In genomic region chr14:66494518-66494923, GRCm38 (mm10) we compare ENCODE assay signal across 9 mouse cellular contexts.
A peak's percentile ranks its signal among the peaks of the same experiment; 100 is the strongest.
DNase-seq lines count a peak whose midpoint lies in the region; ATAC-seq and TF ChIP-seq lines count a peak whose summit lies in the region.
"Had no signal": no experiment of that assay in that cellular context is flagged by ENCODE, and none has a peak within 500 bp of the region (broad histone marks: within the 10 kb centered on the region; RNA-seq: fewer than 3 reads in every experiment).

No protein-coding gene starts in this region.

- H3K9me3 ChIP-seq in midbrain, postnatal 0 days (ENCODE audit: low read length) = no peaks in the 10 kb centered on the region
- H3K9me3 ChIP-seq: liver, embryonic 13.5 days had no signal

- H3K27me3 ChIP-seq in midbrain, postnatal 0 days (ENCODE audit: insufficient read depth, low read length) = no peaks in the 10 kb centered on the region
- H3K27me3 ChIP-seq: liver, embryonic 13.5 days had no signal

- H3K9ac ChIP-seq in midbrain, postnatal 0 days (replicated peaks; ENCODE audit: low read length, poor library complexity, severe bottlenecking) = 0 out of 2 replicates have a peak overlapping the region, but pooled peaks have one; percentile 5
- H3K9ac ChIP-seq: liver, embryonic 13.5 days had no signal

- peak overlapping the region; percentile 7 for H3K4me2 ChIP-seq in midbrain, postnatal 0 days (ENCODE audit: low read depth, low read length, poor library complexity, severe bottlenecking)
- H3K4me2 ChIP-seq: liver, embryonic 13.5 days had no signal

- intact Hi-C loops in heart, postnatal 10 days (cut with DNase I) = no loop called here

- H3K4me3 ChIP-seq in embryonic fibroblast, embryonic 13.5 days (ENCODE audit: insufficient read depth, low read length) = no peak overlapping the region
- no peak overlapping the region for H3K4me3 ChIP-seq in midbrain, postnatal 0 days (ENCODE audit: low read depth, low read length)
- H3K4me3 ChIP-seq: liver, embryonic 13.5 days had no signal

- no peak for TF ChIP-seq POLR2A in embryonic fibroblast, embryonic 13.5 days (IDR thresholded peaks at IDR 0.05; ENCODE audit: low read depth, low read length)

- peak; percentile 9 for DNase-seq in 416B (ENCODE audit: low read depth)
- peak; percentile 71 for DNase-seq in adrenal gland, postnatal 10 days
- peak; percentile 43 to 62 for DNase-seq in heart, postnatal 10 days
- peak; percentile 54 to 94 for DNase-seq in left cerebral cortex, adult 8-10 months (ENCODE audit: low spot score in 2 of 2)
- peak; percentile 95 for DNase-seq in midbrain, postnatal 0 days (ENCODE audit: low spot score)
- DNase-seq in thymus, postnatal 10 days (ENCODE audit: low spot score in 2 of 2) = no peak
- DNase-seq: liver, embryonic 13.5 days had no signal

- H3K27ac ChIP-seq in embryonic fibroblast, embryonic 13.5 days (ENCODE audit: insufficient read depth, low read length) = peak overlapping the region; percentile 6; the same call in 1 of the 2 replicates
- peak overlapping the region; percentile 79 for H3K27ac ChIP-seq in midbrain, postnatal 0 days (ENCODE audit: low read depth, low read length)
- H3K27ac ChIP-seq: liver, embryonic 13.5 days had no signal

- peak; percentile 99 for ATAC-seq in midbrain, postnatal 0 days (ENCODE audit: low FRiP score)
- no peak for ATAC-seq in CD4-positive, CD25-positive, alpha-beta regulatory T cell, adult 4 months

- 2% methylated on average over 5 of the region's 5 CpGs for WGBS in midbrain, postnatal 0 days

- TF ChIP-seq CTCF in embryonic fibroblast, embryonic 13.5 days (IDR thresholded peaks at IDR 0.05; ENCODE audit: borderline replicate concordance, insufficient read depth, low read length) = no peak
- TF ChIP-seq CTCF in midbrain, postnatal 0 days (IDR thresholded peaks at IDR 0.05) = no peak

- H3K4me1 ChIP-seq in embryonic fibroblast, embryonic 13.5 days (ENCODE audit: control insufficient read depth, insufficient read depth, low read length) = no peaks in the 10 kb centered on the region; the same call in 1 of the 2 replicates
- peaks cover 10% of the 10 kb centered on the region; the same call in 1 of the 2 replicates for H3K4me1 ChIP-seq in midbrain, postnatal 0 days (ENCODE audit: insufficient read depth, low read length)
- H3K4me1 ChIP-seq: liver, embryonic 13.5 days had no signal

- H3K36me3 ChIP-seq in midbrain, postnatal 0 days (ENCODE audit: insufficient read depth, low read length) = no peaks in the 10 kb centered on the region
- H3K36me3 ChIP-seq: liver, embryonic 13.5 days had no signal

Comparison
In these comparisons a context has a peak if more than half of its experiments do, and no peak if none do; other contexts are left out.
1. DNase-seq: peak in 416B (single experiment), adrenal gland, postnatal 10 days (single experiment), heart, postnatal 10 days (2 of 2), left cerebral cortex, adult 8-10 months (2 of 2) and midbrain, postnatal 0 days (single experiment); none in thymus, postnatal 10 days (0 of 2).